Mouse (Mus musculus) MEL (cell line): ENCODE measurements around the gene Dock4.

ENCODE experiments used
- CTCF ChIP-seq, 3 experiments: IDR thresholded peaks in 2 of 3; conservative IDR thresholded peaks in 1 of 3; 2 replicates each; pipeline ENCODE4 v1.5.1; 2011 to 2012; ENCODE audit warnings: low read length in 3 of 3, low read depth in 2 of 3, mild to moderate bottlenecking in 2 of 3, improper control_type of control experiment in 1 of 3, inconsistent platforms in 1 of 3, mixed read lengths in 1 of 3, moderate library complexity in 1 of 3; ENCODE audit not compliant: control insufficient read depth in 1 of 3, insufficient read depth in 1 of 3, poor library complexity in 1 of 3, severe bottlenecking in 1 of 3
- NRF1 ChIP-seq: IDR thresholded peaks from 2 replicates; pipeline ENCODE4 v1.6.1; 2014; ENCODE audit warnings: low read depth, mild to moderate bottlenecking, inconsistent platforms, low read length, improper control_type of control experiment, moderate library complexity; ENCODE audit not compliant: poor library complexity, insufficient read depth, severe bottlenecking
- UBTF ChIP-seq: IDR thresholded peaks from 2 replicates; pipeline ENCODE4 v1.6.1; 2012; ENCODE audit warnings: low read depth, mild to moderate bottlenecking, inconsistent platforms, low read length, improper control_type of control experiment, moderate library complexity, borderline replicate concordance; ENCODE audit not compliant: insufficient read depth

DNA sequence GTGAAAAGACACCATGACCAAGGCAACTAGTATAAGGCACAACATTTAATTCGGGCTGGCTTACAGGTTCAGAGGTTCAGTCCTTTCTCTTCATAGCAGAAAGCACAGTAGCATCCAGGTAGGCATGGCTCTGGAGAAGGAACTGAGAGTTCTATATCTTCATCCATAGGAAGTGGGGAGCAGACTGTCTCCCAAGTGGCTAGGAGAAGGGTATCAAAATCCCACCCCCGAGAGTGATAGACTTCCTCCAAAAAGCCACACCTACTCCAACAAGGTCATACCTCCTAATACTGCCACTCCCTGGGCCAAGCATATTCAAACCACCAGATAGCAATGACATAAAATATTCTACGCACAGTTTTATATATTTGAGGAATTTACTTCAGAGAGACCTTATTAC lies 98.5 kb downstream of the Dock4 start:
- no peak for TF ChIP-seq CTCF (IDR thresholded peaks at IDR 0.05 in 2 of 3, conservative IDR thresholded peaks at IDR 0.05 in 1 of 3; ENCODE audit: control insufficient read depth in 1 of 3, insufficient read depth in 1 of 3, low read depth in 2 of 3, low read length in 3 of 3, poor library complexity in 1 of 3, severe bottlenecking in 1 of 3)
- TF ChIP-seq NRF1: no peak
- TF ChIP-seq UBTF: no peak
